Mouse (Mus musculus) spleen, adult 10 weeks (tissue): Measurements from ENCODE around the gene Hspa4. TPM values are rescaled to one million over a fixed set of nuclear protein-coding genes. Genes with fewer than 3 reads are reported as not detected.

ENCODE experiments used
- polyA plus RNA-seq: library from polyadenylated mRNA; stranded (reverse); fragments of 350-450 nt; fragmentation: Illumina TruSeq; extraction: RNeasy Lipid Tissue Mini Kit (QIAGEN cat#74804); gene quantifications from one replicate; pipeline ENCODE4 v1.2.3, GENCODE M21; 2015; ENCODE audit warnings: low replicate concordance; ENCODE audit not compliant: insufficient read depth

The Hspa4 gene
- 202 TPM for polyA plus RNA-seq

DNA sequence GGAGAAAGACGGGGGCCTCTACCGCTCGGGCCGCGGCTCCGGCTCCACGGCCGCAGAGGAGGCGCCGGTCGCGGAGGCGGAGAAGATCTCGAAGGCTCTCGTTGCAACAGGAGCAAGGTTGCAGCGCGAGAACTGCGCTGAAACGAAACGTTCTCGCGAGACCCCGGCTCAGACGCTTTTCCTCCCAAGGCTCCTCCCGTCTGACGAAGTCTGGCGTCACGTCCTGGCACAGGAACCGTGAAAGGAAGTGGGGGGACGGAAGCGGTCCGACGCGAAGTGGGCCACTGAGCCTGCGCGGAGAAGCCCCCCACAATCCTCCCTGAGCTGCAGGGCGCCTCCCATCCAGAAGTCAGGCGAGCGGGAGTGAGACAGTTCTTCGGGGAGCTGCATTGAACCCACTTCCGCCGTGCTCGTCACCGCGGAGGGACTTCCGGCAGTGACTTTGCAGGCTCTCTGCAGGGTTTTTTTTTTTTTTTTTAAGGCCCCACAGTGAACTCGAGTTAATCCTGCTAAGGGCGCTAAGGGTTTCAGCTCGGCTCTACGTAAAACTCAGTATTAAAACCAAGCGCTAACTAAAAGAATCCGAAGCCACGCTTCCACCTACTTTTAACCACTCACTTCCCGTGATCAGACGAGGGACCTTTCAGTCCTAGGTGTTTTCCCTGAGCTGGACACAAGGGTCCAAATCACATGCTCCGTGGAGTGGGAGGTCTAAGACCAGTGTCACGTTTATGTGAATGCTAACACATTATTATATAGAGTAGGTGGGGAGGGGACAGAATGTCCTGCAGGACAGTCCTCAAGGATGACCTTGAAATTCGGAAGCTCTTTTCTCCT, at the start of gene Hspa4:
Gene Hspa4, minus strand, starts transcription at position 128 of the 837 bp plus-strand sequence.

DNA sequence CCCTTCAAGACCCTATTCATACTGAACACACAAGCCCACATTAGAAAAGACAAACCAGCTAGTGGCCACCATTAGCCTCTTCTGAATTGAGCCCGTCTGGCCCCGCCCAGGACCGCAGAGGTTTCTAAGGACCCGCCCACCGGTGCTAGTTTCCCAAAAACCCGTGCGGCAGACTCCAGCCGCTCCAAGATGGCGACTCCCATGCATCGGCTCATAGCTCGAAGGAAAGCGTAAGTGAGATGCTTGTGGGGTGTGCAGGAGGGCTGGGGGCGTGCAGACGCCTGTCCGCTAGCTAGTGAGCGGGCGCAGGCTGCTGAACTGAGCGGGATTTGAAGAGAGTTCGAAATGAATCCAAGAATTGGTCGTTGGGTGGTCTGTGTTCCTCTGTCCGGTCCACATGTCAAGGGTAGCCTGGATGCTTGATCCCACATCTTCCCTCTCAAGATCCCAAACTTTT, 24.3 kb upstream of the Hspa4 start, which contains the start of gene Zcchc10:
Gene Zcchc10, plus strand, starts transcription at position 168 of the 457 bp plus-strand sequence.

Other genes starting within 250 kb of the Hspa4 start
- gene Zcchc10, start 24.2 kb upstream of the Hspa4 start, polyA plus RNA-seq = 21.9 TPM
- 99.6 TPM for gene Aff4, start 50.4 kb upstream of the Hspa4 start, polyA plus RNA-seq
- not detected for gene Leap2, start 122.7 kb upstream of the Hspa4 start, polyA plus RNA-seq
- gene Uqcrq, start 130.4 kb upstream of the Hspa4 start, polyA plus RNA-seq = 39.4 TPM
- gene Gdf9, start 130.6 kb upstream of the Hspa4 start, polyA plus RNA-seq = 0.30 TPM
- not detected for gene Gm10447, start 156.7 kb upstream of the Hspa4 start, polyA plus RNA-seq
- gene Shroom1, start 156.7 kb upstream of the Hspa4 start, polyA plus RNA-seq = 0.75 TPM
- gene Gm9837, start 170.0 kb upstream of the Hspa4 start, polyA plus RNA-seq = not detected
- gene Gm9945, start 179.7 kb upstream of the Hspa4 start, polyA plus RNA-seq = not detected
- 3.5 TPM for gene Sowaha, start 179.8 kb upstream of the Hspa4 start, polyA plus RNA-seq
- gene Sept8, start 218.8 kb upstream of the Hspa4 start, polyA plus RNA-seq = 19.9 TPM